Mouse (Mus musculus): ENCODE measurements around the gene Aox1. TPM values are rescaled to one million over a fixed set of nuclear protein-coding genes. Genes with fewer than 3 reads are reported as not detected.

Aox1 gene
- polyA plus RNA-seq, 1 experiment from 2014 or later, result 0.11 TPM

DNA sequence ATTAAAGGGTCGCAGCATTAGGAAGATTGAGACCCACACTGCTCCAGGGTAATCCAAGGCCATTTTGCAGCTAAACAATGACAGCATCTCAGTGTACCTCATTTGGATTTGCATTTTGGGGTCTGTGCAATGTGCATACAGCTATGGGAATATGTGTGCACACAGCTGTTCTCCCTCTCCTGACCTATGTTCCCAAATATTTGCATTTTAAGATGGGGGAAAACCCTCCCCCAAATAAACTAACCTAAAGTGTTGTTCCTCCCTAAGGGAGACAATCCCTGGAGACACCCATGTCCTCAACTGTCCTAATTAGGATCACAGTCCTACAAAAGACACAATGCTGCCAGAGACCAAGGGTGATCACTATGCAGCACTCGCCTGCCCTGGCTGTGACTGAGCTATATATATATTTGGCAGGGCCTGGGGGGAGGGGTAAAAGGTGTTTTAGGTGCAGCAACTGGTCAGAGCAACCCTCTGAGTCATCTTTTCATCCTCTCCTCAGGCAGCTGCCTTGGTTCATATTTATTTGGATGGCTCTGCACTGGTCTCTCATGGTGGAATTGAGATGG lies 62.3 kb downstream of the Aox1 start:
- H3K4me3 ChIP-seq, result no peak overlapping the region
- no peaks in the 10 kb centered on the region for H3K27me3 ChIP-seq (replicated peaks; ENCODE audit: low read depth, poor library complexity, severe bottlenecking)
- 87% methylated on average over 2 of the region's 2 CpGs for WGBS
- no peak overlapping the region for H3K27ac ChIP-seq (replicated peaks)
- no peaks in the 10 kb centered on the region for H3K36me3 ChIP-seq (replicated peaks)
- DNase-seq (ENCODE audit: low spot score), result no peak
- no peaks in the 10 kb centered on the region for H3K9me3 ChIP-seq
- no peaks in the 10 kb centered on the region for H3K4me1 ChIP-seq

DNA sequence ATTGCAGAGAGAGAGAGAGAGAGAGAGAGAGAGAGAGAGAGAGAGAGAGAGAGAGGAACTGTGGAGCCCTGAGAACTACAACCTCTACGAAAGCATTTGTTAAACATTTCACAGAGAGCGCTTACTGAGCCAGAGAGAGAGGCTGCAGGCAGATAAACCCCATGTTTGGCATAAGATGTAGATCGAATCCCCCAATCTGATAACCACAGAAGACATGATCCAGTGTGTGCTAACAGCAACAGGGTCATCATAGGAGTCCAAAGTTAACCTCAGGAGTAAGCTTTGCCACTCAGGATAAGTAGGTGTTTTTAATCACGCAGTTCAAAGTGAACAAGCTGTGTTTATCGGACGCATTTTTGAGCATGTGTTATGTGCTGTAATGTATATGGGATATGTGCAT lies 67.6 kb downstream of the Aox1 start:
- DNase-seq (ENCODE audit: low spot score), result no peak
- H3K4me1 ChIP-seq, result 0 out of 2 replicates have a peak, but pooled peaks cover 3% of the 10 kb centered on the region
- no peaks in the 10 kb centered on the region for H3K36me3 ChIP-seq (replicated peaks)
- H3K27ac ChIP-seq (replicated peaks), result no peak overlapping the region
- 89% methylated on average over 6 of the region's 6 CpGs for WGBS
- no peaks in the 10 kb centered on the region for H3K27me3 ChIP-seq (replicated peaks; ENCODE audit: low read depth, poor library complexity, severe bottlenecking)
- no peaks in the 10 kb centered on the region for H3K9me3 ChIP-seq
- H3K4me3 ChIP-seq, result no peak overlapping the region

DNA sequence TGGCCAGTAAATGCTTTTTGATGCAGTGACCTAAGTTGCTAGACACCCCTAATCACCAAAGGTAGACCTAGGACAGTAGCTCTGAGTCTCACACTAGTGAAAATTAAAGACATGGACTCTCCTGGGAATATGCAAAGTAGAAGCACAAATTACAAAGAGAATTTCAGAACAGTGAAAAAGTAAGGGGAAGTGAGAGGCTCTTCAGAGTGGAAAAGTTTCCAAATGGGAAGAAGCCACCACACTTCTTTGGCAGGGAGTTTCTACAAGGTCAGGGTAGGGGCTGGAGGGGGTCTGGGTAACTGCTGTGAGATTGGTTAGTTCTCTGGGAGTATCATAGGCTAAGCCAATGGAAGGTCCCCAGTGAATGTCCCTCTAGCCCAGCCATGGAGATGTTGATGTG lies 69.4 kb downstream of the Aox1 start:
- no peak overlapping the region for H3K27ac ChIP-seq (replicated peaks)
- no peaks in the 10 kb centered on the region for H3K9me3 ChIP-seq
- 0 out of 2 replicates have a peak, but pooled peaks cover 3% of the 10 kb centered on the region for H3K4me1 ChIP-seq
- no peak for DNase-seq (ENCODE audit: low spot score)
- H3K36me3 ChIP-seq (replicated peaks), result no peaks in the 10 kb centered on the region
- no peak overlapping the region for H3K4me3 ChIP-seq
- no peaks in the 10 kb centered on the region for H3K27me3 ChIP-seq (replicated peaks; ENCODE audit: low read depth, poor library complexity, severe bottlenecking)

DNA sequence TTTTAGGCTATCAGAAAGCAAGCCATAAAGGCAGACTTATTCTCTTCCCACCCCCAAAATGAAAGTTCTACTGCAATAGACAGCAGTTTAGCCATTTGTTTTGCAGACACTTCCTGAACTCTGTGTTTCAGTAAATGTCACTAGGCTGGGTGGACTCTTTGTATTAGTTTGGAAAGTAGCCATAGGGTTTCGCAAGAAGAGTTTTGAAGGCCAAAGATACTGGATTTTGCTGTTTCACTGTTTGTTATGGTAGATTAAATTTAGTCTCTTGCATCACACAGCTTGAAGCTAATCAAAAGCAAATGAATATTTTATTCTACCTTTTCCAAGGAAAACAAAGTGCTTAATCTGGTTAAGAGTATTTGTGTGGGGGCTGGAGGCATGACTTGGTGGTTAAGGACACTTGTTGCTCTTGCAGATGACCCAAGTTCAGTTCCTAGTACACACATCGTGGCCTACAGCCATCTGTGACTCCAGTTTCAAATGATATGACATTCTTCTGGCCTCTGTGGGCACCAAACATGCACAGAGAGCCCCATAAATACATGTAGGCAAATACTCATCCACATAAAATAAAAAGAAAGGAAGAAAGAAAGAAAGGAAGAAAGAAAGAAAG lies 71.9 kb downstream of the Aox1 start:
- 77% methylated on average over 2 of the region's 2 CpGs for WGBS
- no peak overlapping the region for H3K27ac ChIP-seq (replicated peaks)
- H3K4me1 ChIP-seq, result 0 out of 2 replicates have a peak, but pooled peaks cover 3% of the 10 kb centered on the region
- no peaks in the 10 kb centered on the region for H3K36me3 ChIP-seq (replicated peaks)
- no peak overlapping the region for H3K4me3 ChIP-seq
- H3K27me3 ChIP-seq (replicated peaks; ENCODE audit: low read depth, poor library complexity, severe bottlenecking), result no peaks in the 10 kb centered on the region
- no peaks in the 10 kb centered on the region for H3K9me3 ChIP-seq
- no peak for DNase-seq (ENCODE audit: low spot score)

DNA sequence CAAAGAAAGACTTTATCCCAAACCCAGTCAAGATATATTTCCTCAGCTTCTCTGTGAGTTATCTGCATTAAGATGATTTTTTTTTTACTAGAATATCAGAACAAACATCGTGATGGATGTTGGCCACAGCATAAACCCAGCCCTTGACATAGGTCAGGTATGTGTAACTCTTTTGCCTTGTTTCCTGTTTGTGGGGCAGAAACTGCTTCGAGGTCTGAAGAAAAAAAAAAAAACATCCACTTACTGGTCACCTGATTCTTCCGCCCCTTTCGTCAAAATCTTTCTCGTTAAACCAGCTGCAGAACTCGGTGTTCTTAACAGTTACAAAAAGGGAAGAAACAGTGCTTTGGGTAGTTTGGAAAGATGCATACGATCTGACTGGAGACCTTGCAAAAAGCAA lies 72.8 kb downstream of the Aox1 start:
- H3K4me3 ChIP-seq, result no peak overlapping the region
- no peaks in the 10 kb centered on the region for H3K36me3 ChIP-seq (replicated peaks)
- H3K9me3 ChIP-seq, result no peaks in the 10 kb centered on the region
- WGBS, result 81% methylated on average over 7 of the region's 7 CpGs
- no peaks in the 10 kb centered on the region for H3K27me3 ChIP-seq (replicated peaks; ENCODE audit: low read depth, poor library complexity, severe bottlenecking)
- DNase-seq (ENCODE audit: low spot score), result no peak
- H3K27ac ChIP-seq (replicated peaks), result no peak overlapping the region
- 0 out of 2 replicates have a peak, but pooled peaks cover 3% of the 10 kb centered on the region for H3K4me1 ChIP-seq

DNA sequence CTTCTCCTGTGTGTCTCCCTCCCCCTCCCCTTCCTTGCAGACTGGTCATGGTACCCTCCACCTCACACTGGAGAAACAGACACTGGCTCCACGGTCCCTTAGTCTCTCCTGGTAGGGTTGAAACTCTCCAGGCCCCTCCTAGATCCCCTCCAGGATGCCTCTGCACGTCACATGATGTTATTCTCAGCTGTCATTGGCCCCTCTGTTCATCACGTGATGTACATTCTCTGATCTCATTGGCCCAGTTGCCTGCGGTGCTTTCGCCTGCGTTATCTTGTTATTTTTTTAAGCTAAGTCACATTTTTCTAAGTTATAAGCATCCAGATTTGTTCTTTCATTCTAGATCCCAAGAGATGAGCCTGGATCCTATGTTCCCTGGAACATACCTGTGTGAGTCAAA lies 76.0 kb downstream of the Aox1 start:
- Histone ChIP-seq H3K27me3 (replicated peaks; ENCODE audit: low read depth, poor library complexity, severe bottlenecking) (no peaks in the 10 kb centered on the region), H3K4me3 (no peak overlapping the region), H3K27ac (replicated peaks) (no peak overlapping the region), H3K4me1 (no peaks in the 10 kb centered on the region), H3K9me3 (no peaks in the 10 kb centered on the region), H3K36me3 (replicated peaks) (no peaks in the 10 kb centered on the region)
- DNase-seq (ENCODE audit: low spot score), result no peak
- WGBS, result 91% methylated on average over 6 of the region's 6 CpGs

DNA sequence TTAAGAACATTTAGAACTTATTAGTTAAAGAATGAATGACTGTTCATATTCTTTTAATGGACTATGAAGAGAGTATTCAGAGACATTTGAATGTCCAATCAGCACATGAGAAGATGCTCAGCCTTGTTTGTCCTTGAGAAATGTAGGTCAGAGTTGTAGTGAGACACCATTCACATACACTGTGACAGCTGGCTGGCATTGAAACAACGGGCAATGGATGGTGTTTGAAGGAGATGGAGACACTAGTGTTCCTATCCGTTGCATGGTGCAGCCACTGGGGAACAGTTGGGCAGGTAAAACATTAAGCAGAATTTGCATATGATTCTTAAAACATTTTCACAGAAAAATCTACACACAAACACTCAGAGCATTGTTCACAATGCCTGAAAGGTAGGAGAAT lies 77.3 kb downstream of the Aox1 start:
- 86% methylated on average over 2 of the region's 2 CpGs for WGBS
- Histone ChIP-seq H3K4me3 (no peak overlapping the region), H3K4me1 (no peaks in the 10 kb centered on the region), H3K27me3 (replicated peaks; ENCODE audit: low read depth, poor library complexity, severe bottlenecking) (no peaks in the 10 kb centered on the region), H3K27ac (replicated peaks) (no peak overlapping the region), H3K9me3 (no peaks in the 10 kb centered on the region), H3K36me3 (replicated peaks) (no peaks in the 10 kb centered on the region)
- no peak for DNase-seq (ENCODE audit: low spot score)

DNA sequence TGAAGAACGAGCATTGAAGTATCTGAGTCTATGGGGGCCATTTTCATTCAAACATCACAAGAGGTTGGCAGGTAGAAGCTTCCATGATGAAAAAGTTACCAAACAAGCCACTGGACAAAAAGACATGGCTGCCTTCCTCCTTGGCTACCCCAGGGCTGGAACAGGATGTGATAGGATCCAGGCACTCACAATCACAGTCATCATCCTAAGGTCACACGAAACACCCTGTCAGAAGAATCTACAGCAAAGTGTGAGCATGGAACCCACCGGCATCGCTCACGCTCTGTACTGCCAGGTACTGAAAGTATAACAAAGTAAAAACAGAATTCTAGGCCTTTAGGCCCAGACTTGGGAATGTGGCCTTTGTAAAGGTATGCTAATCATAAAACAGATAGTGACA lies 80.5 kb downstream of the Aox1 start:
- H3K4me3 ChIP-seq, result no peak overlapping the region
- 94% methylated on average over 5 of the region's 5 CpGs for WGBS
- no peaks in the 10 kb centered on the region for H3K27me3 ChIP-seq (replicated peaks; ENCODE audit: low read depth, poor library complexity, severe bottlenecking)
- no peak overlapping the region for H3K27ac ChIP-seq (replicated peaks)
- no peaks in the 10 kb centered on the region for H3K9me3 ChIP-seq
- no peak for DNase-seq (ENCODE audit: low spot score)
- no peaks in the 10 kb centered on the region for H3K36me3 ChIP-seq (replicated peaks)
- 0 out of 2 replicates have a peak, but pooled peaks cover 9% of the 10 kb centered on the region for H3K4me1 ChIP-seq

DNA sequence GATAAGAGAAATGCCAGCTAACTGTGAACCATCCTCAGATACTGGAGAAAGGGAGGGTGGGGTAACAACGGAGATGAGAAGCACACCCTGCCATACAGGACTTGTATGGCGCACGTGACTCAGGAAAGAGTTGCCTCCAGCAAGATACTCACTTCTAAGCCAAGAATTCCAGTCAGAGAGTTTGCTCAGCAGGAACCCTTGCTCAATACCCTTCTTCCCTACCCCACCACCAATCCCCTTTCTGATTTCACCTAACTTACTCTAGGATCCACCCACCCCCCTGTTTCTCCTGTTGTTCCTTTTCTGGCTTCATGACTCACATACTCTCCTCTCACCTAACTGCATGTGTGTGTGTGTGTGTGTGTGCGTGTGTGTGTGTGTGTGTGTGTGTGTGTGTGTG lies 81.6 kb downstream of the Aox1 start:
- DNase-seq (ENCODE audit: low spot score), result no peak
- H3K4me1 ChIP-seq, result 0 out of 2 replicates have a peak, but pooled peaks cover 9% of the 10 kb centered on the region
- H3K27ac ChIP-seq (replicated peaks), result no peak overlapping the region
- no peak overlapping the region for H3K4me3 ChIP-seq
- H3K36me3 ChIP-seq (replicated peaks), result no peaks in the 10 kb centered on the region
- no peaks in the 10 kb centered on the region for H3K27me3 ChIP-seq (replicated peaks; ENCODE audit: low read depth, poor library complexity, severe bottlenecking)
- 86% methylated on average over 4 of the region's 4 CpGs for WGBS
- no peaks in the 10 kb centered on the region for H3K9me3 ChIP-seq

DNA sequence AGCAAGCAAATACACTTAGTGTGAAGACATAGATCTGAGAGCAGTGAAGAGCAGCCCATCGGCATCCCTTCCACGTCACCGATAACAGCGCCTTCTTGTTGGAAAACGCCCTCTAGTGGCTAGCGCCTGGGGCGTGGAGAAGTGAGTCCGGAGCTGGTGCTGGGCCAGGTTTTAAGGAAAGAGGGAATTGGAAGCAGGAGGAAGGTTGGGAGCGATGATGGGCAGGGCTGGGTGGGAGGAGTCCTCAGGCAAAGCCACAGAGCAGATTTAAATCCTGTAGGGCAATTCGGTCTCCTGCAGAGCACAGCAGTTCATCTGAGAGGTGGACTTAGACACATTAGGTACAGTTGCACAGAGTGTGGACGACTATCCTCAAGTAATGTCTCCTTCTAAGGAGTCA lies 83.1 kb downstream of the Aox1 start, which contains the start of gene Aox3:
TSS of gene Aox3 (plus strand) at position 251 of the 400 bp plus-strand sequence.
- H3K36me3 ChIP-seq (replicated peaks), result no peaks in the 10 kb centered on the region
- 14% methylated on average over 11 of the region's 11 CpGs for WGBS
- no peaks in the 10 kb centered on the region for H3K9me3 ChIP-seq
- H3K27ac ChIP-seq (replicated peaks), result no peak within 1 kb of the TSS
- no peak within 1 kb of the TSS for H3K4me3 ChIP-seq
- peak; percentile 81 for DNase-seq (ENCODE audit: low spot score)
- 0 out of 2 replicates have a peak, but pooled peaks cover 9% of the 10 kb centered on the region for H3K4me1 ChIP-seq
- no peaks in the 10 kb centered on the region for H3K27me3 ChIP-seq (replicated peaks; ENCODE audit: low read depth, poor library complexity, severe bottlenecking)

DNA sequence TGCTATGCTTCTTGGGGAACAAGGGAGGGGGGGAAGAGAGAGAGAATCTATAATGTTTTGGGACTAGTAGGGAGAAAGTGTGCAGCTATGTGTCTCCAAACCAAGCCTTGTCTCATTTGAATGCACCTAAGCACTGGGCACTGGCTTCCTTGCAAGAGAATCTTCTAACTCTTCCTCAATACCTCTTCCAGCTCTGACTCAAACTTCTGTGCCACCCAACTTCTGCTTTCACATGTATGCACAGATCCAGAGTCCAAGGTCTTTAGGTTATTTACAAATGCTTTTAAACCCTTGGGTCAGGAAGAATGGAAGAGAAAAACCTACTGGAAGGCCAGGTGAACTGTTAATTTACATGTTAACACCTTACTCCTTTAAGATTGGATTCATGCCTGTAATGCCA lies 83.7 kb downstream of the Aox1 start:
- H3K27ac ChIP-seq (replicated peaks), result no peak overlapping the region

DNA sequence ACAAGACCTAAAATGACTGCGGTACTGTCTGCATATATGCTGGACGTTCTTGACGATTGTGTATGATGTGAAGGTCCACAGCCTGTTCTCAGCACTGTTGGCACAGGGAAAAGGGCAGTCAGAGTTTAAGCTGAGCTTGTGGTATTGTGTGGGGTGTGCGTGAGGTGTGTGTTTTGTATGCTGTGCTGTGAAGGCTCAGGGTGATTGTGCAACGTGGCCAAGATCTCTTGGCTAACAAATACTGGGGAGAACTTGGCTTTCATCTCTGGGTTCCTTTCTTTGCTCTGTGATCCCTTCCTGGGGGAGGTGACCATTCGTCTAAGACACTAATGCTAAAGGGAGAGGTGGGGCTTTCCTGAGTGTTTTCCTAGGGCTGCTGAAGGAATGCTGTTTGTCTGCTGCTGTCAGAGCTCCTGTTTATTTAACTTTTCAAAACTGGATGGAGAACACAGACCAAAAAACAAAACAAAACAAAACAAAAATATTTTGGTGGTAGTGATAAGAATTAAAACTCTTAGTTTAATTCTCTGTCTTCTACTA lies 84.4 kb downstream of the Aox1 start:
- WGBS, result 73% methylated on average over 6 of the region's 6 CpGs
- DNase-seq (ENCODE audit: low spot score), result no peak
- Histone ChIP-seq H3K36me3 (replicated peaks) (no peaks in the 10 kb centered on the region), H3K27ac (replicated peaks) (no peak overlapping the region), H3K9me3 (no peaks in the 10 kb centered on the region), H3K4me1 (0 out of 2 replicates have a peak, but pooled peaks cover 9% of the 10 kb centered on the region), H3K4me3 (no peak overlapping the region), H3K27me3 (replicated peaks; ENCODE audit: low read depth, poor library complexity, severe bottlenecking) (no peaks in the 10 kb centered on the region)

More for the DNA sequence above, 83.7 kb downstream of the Aox1 start:
- Histone ChIP-seq H3K27me3 (replicated peaks; ENCODE audit: low read depth, poor library complexity, severe bottlenecking) (no peaks in the 10 kb centered on the region), H3K4me3 (no peak overlapping the region), H3K4me1 (0 out of 2 replicates have a peak, but pooled peaks cover 9% of the 10 kb centered on the region), H3K9me3 (no peaks in the 10 kb centered on the region), H3K36me3 (replicated peaks) (no peaks in the 10 kb centered on the region)
- no peak for DNase-seq (ENCODE audit: low spot score)

Measured in embryonic facial prominence, embryonic 10.5 days (tissue).